Mouse (Mus musculus) monocyte, adult 2 months (primary cell): ENCODE results near the gene Hmgn2.
A peak's percentile ranks its signal among the peaks of the same experiment; 100 is the strongest.

ENCODE experiments used
- DNase-seq, 2 experiments: peaks; one replicate each; pipeline ENCODE4 v3.0.0; 2022; ENCODE audit warnings: low spot score in 2 of 2, low read depth in 1 of 2

Hmgn2 gene

GRCm38 (mm10) chr4:133928576-133929277, 39.7 kb downstream of the Hmgn2 start:
- DNase-seq = no peak

DNA sequence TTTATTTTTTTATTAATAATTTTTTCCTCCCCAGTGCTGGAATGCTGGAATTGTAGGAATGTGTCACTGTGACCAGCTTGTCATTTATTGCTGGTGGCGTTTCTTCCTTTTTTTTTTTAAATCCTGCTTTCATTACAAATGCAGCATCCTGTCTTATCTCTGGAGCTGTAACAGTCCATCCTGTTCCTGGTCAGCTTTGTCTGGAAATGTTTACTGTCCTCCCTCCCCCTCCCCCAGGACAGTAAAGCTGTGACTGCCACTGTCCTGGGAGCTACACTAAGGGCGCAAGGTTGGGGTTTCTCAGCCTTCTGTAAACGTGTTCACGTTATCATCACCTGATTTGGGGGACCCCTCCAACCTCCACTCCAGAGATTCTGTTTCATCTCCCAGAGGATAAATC, 43.2 kb downstream of the Hmgn2 start:
- no peak for DNase-seq

- no peak for DNase-seq
These were observed 44.7 kb downstream of the Hmgn2 start for GRCm38 (mm10) chr4:133923743-133924142.

DNA sequence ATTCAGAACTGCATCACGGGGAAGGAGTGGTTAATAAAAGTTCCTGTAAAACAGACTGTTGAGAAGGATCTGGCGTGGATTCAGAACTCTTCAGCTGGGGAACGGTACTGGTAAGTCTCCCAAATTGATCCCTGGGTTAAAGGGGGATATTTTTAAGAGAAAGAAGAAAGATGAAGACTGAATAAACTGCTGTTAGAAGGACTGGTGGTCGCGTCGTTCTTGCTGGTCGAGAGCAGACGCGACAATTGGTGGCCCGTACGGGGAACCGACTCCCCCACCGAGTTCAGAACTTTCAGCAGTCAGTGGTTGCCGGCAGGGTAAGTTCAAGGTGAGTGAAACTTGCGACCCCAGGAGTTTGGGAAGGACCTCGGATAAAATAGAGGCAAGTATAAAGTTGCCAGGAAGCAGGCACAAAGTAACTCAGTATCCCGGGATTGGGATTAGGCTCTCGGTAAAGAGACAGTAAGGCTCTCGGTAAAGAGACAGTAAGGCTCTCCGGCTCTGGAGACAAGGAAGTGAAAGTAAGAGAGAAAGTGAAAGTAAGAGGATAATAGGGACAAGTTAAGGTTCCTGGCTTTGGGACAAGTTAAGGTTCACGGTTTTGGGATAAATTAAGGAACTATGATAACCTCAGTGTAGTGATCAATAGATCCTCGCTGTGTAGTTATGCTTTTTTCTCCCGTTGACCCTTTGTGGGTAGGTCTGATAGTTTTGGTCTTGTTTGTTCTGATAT, 50.2 kb downstream of the Hmgn2 start:
- peak; percentile 39 to 45 for DNase-seq
